Mouse (Mus musculus) spleen, adult 2 months (tissue): Measurements from ENCODE around the gene Rab7.

Experiments used
- CTCF ChIP-seq: fragments of 200-500 bp; IDR thresholded peaks from 2 replicates; pipeline ENCODE4 v1.5.1; 2011; ENCODE audit warnings: mild to moderate bottlenecking, inconsistent platforms; ENCODE audit not compliant: insufficient read depth, insufficient read length, insufficient replicate concordance; ENCODE audit errors: extremely low read depth
- POLR2A ChIP-seq: fragments of 200-500 bp; IDR thresholded peaks from 2 replicates; pipeline ENCODE4 v1.6.1; 2011; ENCODE audit warnings: low read depth, low read length, inconsistent platforms

- no peak for TF ChIP-seq CTCF
- no peak for TF ChIP-seq POLR2A
Observed at GRCm38 (mm10) chr6:88044234-88044576, 865 bp downstream of the Rab7 start.
